Mouse (Mus musculus) G1E (cell line): ENCODE results near the gene Olfr315. TPM values are rescaled to one million over a fixed set of nuclear protein-coding genes. Genes with fewer than 3 reads are reported as not detected.

ENCODE experiments used
- ATAC-seq: 2 replicates; pipeline ENCODE4 v1.8.0; 2016; ENCODE audit warnings: mild to moderate bottlenecking; ENCODE audit not compliant: insufficient number of reproducible peaks, poor library complexity, low FRiP score, severe bottlenecking; ENCODE audit errors: extremely low read depth
- DNase-seq: peaks from one replicate; pipeline ENCODE4 v3.0.0; 2012; ENCODE audit warnings: low spot score
- H3K27me3 ChIP-seq: 2 replicates; pipeline ENCODE4 v1.6.1; 2012; ENCODE audit warnings: mild to moderate bottlenecking, low read length, inconsistent platforms; ENCODE audit not compliant: insufficient read depth
- H3K36me3 ChIP-seq: replicated peaks from 2 replicates; pipeline ENCODE3; 2012; ENCODE audit warnings: mild to moderate bottlenecking, inconsistent platforms
- H3K4me1 ChIP-seq: 2 replicates; pipeline ENCODE4 v1.6.1; 2012; ENCODE audit warnings: low read depth, low read length, inconsistent platforms, mixed read lengths; ENCODE audit not compliant: insufficient read depth
- H3K4me3 ChIP-seq: 2 replicates; pipeline ENCODE4 v1.5.1; 2012; ENCODE audit warnings: low read depth, mild to moderate bottlenecking, inconsistent platforms, low read length, moderate library complexity, mixed read lengths
- H3K9me3 ChIP-seq: replicated peaks from 2 replicates; pipeline ENCODE4 v1.6.1; 2012; ENCODE audit warnings: inconsistent platforms
- CTCF ChIP-seq: IDR thresholded peaks from 2 replicates; pipeline ENCODE4 v1.5.1; 2012; ENCODE audit warnings: low read depth, low read length, inconsistent platforms, mixed read lengths
- GATA1 ChIP-seq: IDR thresholded peaks from 2 replicates; pipeline ENCODE4 v1.6.1; 2012; ENCODE audit warnings: borderline replicate concordance, low read length, inconsistent platforms, mixed read lengths
- GATA2 ChIP-seq: IDR thresholded peaks from 2 replicates; pipeline ENCODE4 v1.6.1; 2012; ENCODE audit warnings: low read depth, low read length, inconsistent platforms, borderline replicate concordance
- POLR2AphosphoS5 ChIP-seq: IDR thresholded peaks from 2 replicates; pipeline ENCODE4 v1.6.1; 2012; ENCODE audit warnings: low read depth, low read length, inconsistent platforms; ENCODE audit not compliant: insufficient replicate concordance
- TAL1 ChIP-seq: conservative IDR thresholded peaks from 2 replicates; pipeline ENCODE4 v1.6.1; 2012; ENCODE audit warnings: low read depth, low read length, inconsistent platforms, mixed read lengths
- polyA plus RNA-seq: library from polyadenylated mRNA; stranded (reverse); fragments of >175 nt; gene quantifications from 2 replicates; pipeline ENCODE4 v1.2.3, GENCODE M21; 2012
- total RNA-seq, 2 experiments: library from RNA; stranded (forward) in 1 of 2; stranded (reverse) in 1 of 2; fragments of 200-1000 nt in 1 of 2; fragments of >200 nt in 1 of 2; fragmentation: Nextera tagmentation in 1 of 2; gene quantifications; 2 replicates each; pipeline ENCODE4 v1.2.3; 2014 to 2017

Olfr315 gene
- total and polyA plus RNA-seq, 3 experiments = not detected

- Histone ChIP-seq H3K36me3 (no peaks in the 10 kb centered on the region), H3K27me3 (peaks cover 6% of the 10 kb centered on the region; the same call in 1 of the 2 replicates), H3K4me1 (no peaks in the 10 kb centered on the region), H3K4me3 (no peak within 1 kb of the TSS), H3K9me3 (no peaks in the 10 kb centered on the region)
- ATAC-seq (no peak), DNase-seq (no peak)
- no peak for TF ChIP-seq GATA2
- TF ChIP-seq CTCF = no peak
- TF ChIP-seq GATA1 = no peak
- no peak for TF ChIP-seq TAL1
Observed at GRCm38 (mm10) chr11:58782480-58783089, 9.6 kb downstream of the Olfr315 start, which contains the start of gene Olfr314. Gene Olfr314, plus strand, starts transcription at chr11:58782952.

- no peaks in the 10 kb centered on the region for H3K27me3 ChIP-seq
Observed at GRCm38 (mm10) chr11:58784182-58784581, 11.2 kb downstream of the Olfr315 start.

GRCm38 (mm10) chr11:58787651-58788050 lies 14.7 kb downstream of the Olfr315 start:
- Histone ChIP-seq H3K36me3 (no peaks in the 10 kb centered on the region), H3K4me3 (no peak overlapping the region), H3K27me3 (no peaks in the 10 kb centered on the region), H3K4me1 (0 out of 2 replicates have a peak, but pooled peaks cover 3% of the 10 kb centered on the region), H3K9me3 (no peaks in the 10 kb centered on the region)
- TF ChIP-seq GATA2 (no peak), CTCF (no peak), TAL1 (no peak), POLR2AphosphoS5 (no peak), GATA1 (no peak)
- DNase-seq = no peak
- no peak for ATAC-seq

More at GRCm38 (mm10) chr11:58784182-58784581, 11.2 kb downstream of the Olfr315 start:
- Histone ChIP-seq H3K4me1 (no peaks in the 10 kb centered on the region), H3K9me3 (no peaks in the 10 kb centered on the region), H3K4me3 (no peak overlapping the region), H3K36me3 (no peaks in the 10 kb centered on the region)
- TF ChIP-seq GATA1 = no peak
- no peak for TF ChIP-seq CTCF
- no peak for TF ChIP-seq POLR2AphosphoS5
- TF ChIP-seq GATA2 = no peak
- no peak for TF ChIP-seq TAL1
- ATAC-seq (no peak), DNase-seq (no peak)

GRCm38 (mm10) chr11:58788346-58788745 lies 15.4 kb downstream of the Olfr315 start:
- ATAC-seq (no peak), DNase-seq (no peak)
- Histone ChIP-seq H3K4me1 (0 out of 2 replicates have a peak, but pooled peaks cover 3% of the 10 kb centered on the region), H3K36me3 (no peaks in the 10 kb centered on the region), H3K4me3 (no peak overlapping the region), H3K27me3 (no peaks in the 10 kb centered on the region), H3K9me3 (no peaks in the 10 kb centered on the region)
- TF ChIP-seq GATA2 = no peak

GRCm38 (mm10) chr11:58789532-58789931 lies 16.5 kb downstream of the Olfr315 start:
- no peak overlapping the region for H3K4me3 ChIP-seq
- no peak for ATAC-seq

GRCm38 (mm10) chr11:58790053-58790452 lies 17.1 kb downstream of the Olfr315 start:
- H3K4me3 ChIP-seq = no peak overlapping the region
- DNase-seq (no peak), ATAC-seq (no peak)
- H3K36me3 ChIP-seq = no peaks in the 10 kb centered on the region
- H3K4me1 ChIP-seq = 0 out of 2 replicates have a peak, but pooled peaks cover 3% of the 10 kb centered on the region
- no peak for TF ChIP-seq GATA1
- TF ChIP-seq CTCF = no peak
- TF ChIP-seq TAL1 = no peak
- no peak for TF ChIP-seq GATA2
- H3K27me3 ChIP-seq = no peaks in the 10 kb centered on the region
- no peaks in the 10 kb centered on the region for H3K9me3 ChIP-seq

More at GRCm38 (mm10) chr11:58789532-58789931, 16.5 kb downstream of the Olfr315 start:
- TF ChIP-seq CTCF = no peak
- no peak for TF ChIP-seq GATA2
- TF ChIP-seq TAL1 = no peak
- no peak for TF ChIP-seq POLR2AphosphoS5
- no peak for TF ChIP-seq GATA1
- no peaks in the 10 kb centered on the region for H3K36me3 ChIP-seq
- H3K27me3 ChIP-seq = no peaks in the 10 kb centered on the region
- H3K9me3 ChIP-seq = no peaks in the 10 kb centered on the region
- no peak for DNase-seq
- 0 out of 2 replicates have a peak, but pooled peaks cover 3% of the 10 kb centered on the region for H3K4me1 ChIP-seq
